Mouse (Mus musculus) CH12.LX (cell line): ENCODE measurements at regions not wholly inside any gene's neighbourhood (a gene's known extent, or its start where the extent isn't known, plus 50 kb on each side); places are given as distances from the start of the nearest gene placed in this dataset.

Experiments
- CTCF ChIP-seq, 2 experiments: IDR thresholded peaks in 1 of 2; conservative IDR thresholded peaks in 1 of 2; 2 replicates each; pipeline ENCODE4 v1.5.1; 2011 to 2012; ENCODE audit warnings: low read depth in 2 of 2, low read length in 2 of 2, improper control_type of control experiment in 1 of 2, inconsistent platforms in 1 of 2, mild to moderate bottlenecking in 1 of 2, moderate library complexity in 1 of 2
- PAX5 ChIP-seq: IDR thresholded peaks from 2 replicates; pipeline ENCODE4 v1.6.1; 2012; ENCODE audit warnings: low read length, inconsistent platforms, mixed read lengths
- POLR2A ChIP-seq: IDR thresholded peaks from 2 replicates; pipeline ENCODE4 v1.6.1; 2011; ENCODE audit warnings: low read depth, mild to moderate bottlenecking, improper control_type of control experiment, low read length
- SIN3A ChIP-seq: IDR thresholded peaks from 2 replicates; pipeline ENCODE4 v1.6.1; 2012; ENCODE audit warnings: low read length, improper control_type of control experiment, inconsistent platforms
- SMC3 ChIP-seq: IDR thresholded peaks from 2 replicates; pipeline ENCODE4 v1.6.1; 2011; ENCODE audit warnings: low read depth, low read length, improper control_type of control experiment
- TCF12 ChIP-seq: IDR thresholded peaks from 2 replicates; pipeline ENCODE4 v1.6.1; 2014; ENCODE audit warnings: low read depth, mild to moderate bottlenecking, inconsistent platforms, low read length, improper control_type of control experiment

GRCm38 (mm10) chr19:33048754-33049442 is 291.6 kb downstream of the Pten start:
- TF ChIP-seq CTCF (conservative IDR thresholded peaks at IDR 0.05 in 1 of 2, IDR thresholded peaks at IDR 0.05 in 1 of 2; ENCODE audit: low read depth in 2 of 2, low read length in 2 of 2): no peak
- TF ChIP-seq POLR2A: no peak
- TF ChIP-seq TCF12: no peak
- TF ChIP-seq SIN3A: no peak
- TF ChIP-seq SMC3: no peak
- TF ChIP-seq PAX5: no peak
